Mouse (Mus musculus): ENCODE data around the gene Yipf6.
"Not testable (repeated sequence)": the region's sequence is repeated elsewhere in the genome, so short reads cannot be mapped to it uniquely, and the experiment has no call there.

The Yipf6 gene

GRCm38 (mm10) chrX:98936101-98936500 is at the start of gene Yipf6:
TSS of gene Yipf6 (plus strand) at chrX:98936316.
- no peak for DNase-seq (ENCODE audit: low spot score in 2 of 2)

GRCm38 (mm10) chrX:98890072-98890405 is 46.1 kb upstream of the Yipf6 start:
- DNase-seq (ENCODE audit: low spot score in 2 of 2): no peak

GRCm38 (mm10) chrX:98890406-98891116 is 45.6 kb upstream of the Yipf6 start, which contains the start of gene Ophn1:
TSS of gene Ophn1 (minus strand) at chrX:98891025.
- DNase-seq (ENCODE audit: low spot score in 2 of 2): peak; percentile 61 to 66

- DNase-seq (ENCODE audit: low spot score in 2 of 2): no peak
These were observed 37.8 kb upstream of the Yipf6 start for GRCm38 (mm10) chrX:98898307-98898706.

- DNase-seq (ENCODE audit: low spot score in 2 of 2): no peak
These were observed 31.9 kb upstream of the Yipf6 start for GRCm38 (mm10) chrX:98904226-98904625.

GRCm38 (mm10) chrX:98908910-98909309 is 27.2 kb upstream of the Yipf6 start:
- DNase-seq (ENCODE audit: low spot score in 2 of 2): no peak

GRCm38 (mm10) chrX:98919423-98919822 is 16.7 kb upstream of the Yipf6 start:
- no peak for DNase-seq (ENCODE audit: low spot score in 2 of 2)

GRCm38 (mm10) chrX:98936707-98937554 is 815 bp downstream of the Yipf6 start:
- DNase-seq (ENCODE audit: low spot score in 2 of 2): peak; percentile 97 to 98

- DNase-seq (ENCODE audit: low spot score in 2 of 2): peak; percentile 84 to 86
These were observed 1.6 kb downstream of the Yipf6 start for GRCm38 (mm10) chrX:98937555-98938294.

- no peak for DNase-seq (ENCODE audit: low spot score in 2 of 2)
These were observed 17.8 kb downstream of the Yipf6 start for GRCm38 (mm10) chrX:98953941-98954340.

GRCm38 (mm10) chrX:98958287-98958686 is 22.2 kb downstream of the Yipf6 start:
- no peak for DNase-seq (ENCODE audit: low spot score in 2 of 2)

GRCm38 (mm10) chrX:98959050-98959449 is 22.9 kb downstream of the Yipf6 start:
- no peak for DNase-seq (ENCODE audit: low spot score in 2 of 2)

- DNase-seq (ENCODE audit: low spot score in 2 of 2): no peak
These were observed 27.6 kb downstream of the Yipf6 start for GRCm38 (mm10) chrX:98963742-98964141.

- no peak for DNase-seq (ENCODE audit: low spot score in 2 of 2)
These were observed 28.4 kb downstream of the Yipf6 start for GRCm38 (mm10) chrX:98964513-98964912.

GRCm38 (mm10) chrX:98986611-98987010 is 50.5 kb downstream of the Yipf6 start:
- not testable (repeated sequence) for DNase-seq (ENCODE audit: low spot score in 2 of 2)

GRCm38 (mm10) chrX:98989574-98989973 is 53.5 kb downstream of the Yipf6 start:
- peak in 1 of 2 experiments; percentile 41 for DNase-seq (ENCODE audit: low spot score in 2 of 2)

Data from frontal cortex, postnatal 14 days (tissue).